Mouse (Mus musculus): ENCODE results near the gene Gm45837. TPM values are rescaled to one million over a fixed set of nuclear protein-coding genes. Genes with fewer than 3 reads are reported as not detected.

Gm45837 gene
- polyA plus RNA-seq, 1 experiment from 2014 or later = 4.2 TPM

- H3K4me1 ChIP-seq (ENCODE audit: control insufficient read depth, insufficient read depth, low read length) = no peaks in the 10 kb centered on the region
- H3K9me3 ChIP-seq (replicated peaks; ENCODE audit: control insufficient read depth, low read length) = no peaks in the 10 kb centered on the region
- H3K27ac ChIP-seq (replicated peaks; ENCODE audit: low read depth, low read length) = no peak overlapping the region
- H3K9ac ChIP-seq (replicated peaks; ENCODE audit: low read length) = no peak overlapping the region
- no peaks in the 10 kb centered on the region for H3K27me3 ChIP-seq (ENCODE audit: control insufficient read depth, insufficient read depth, low read length)
- DNase-seq (ENCODE audit: low spot score) (no peak), ATAC-seq (replicated peaks; ENCODE audit: insufficient number of reproducible peaks, low FRiP score, low TSS enrichment, low read depth) (no peak)
- no peak overlapping the region for H3K4me2 ChIP-seq (ENCODE audit: low read depth, low read length)
- 60% methylated on average over 10 of the region's 10 CpGs for WGBS
- H3K4me3 ChIP-seq (ENCODE audit: low read depth, low read length) = no peak overlapping the region
- no peaks in the 10 kb centered on the region for H3K36me3 ChIP-seq (replicated peaks; ENCODE audit: control insufficient read depth, insufficient read depth, low read depth, low read length)
Observed at GRCm38 (mm10) chr7:101472598-101473558, 62.2 kb downstream of the Gm45837 start.

GRCm38 (mm10) chr7:101474399-101474811 lies 63.7 kb downstream of the Gm45837 start:
- Histone ChIP-seq H3K9me3 (replicated peaks; ENCODE audit: control insufficient read depth, low read length) (no peaks in the 10 kb centered on the region), H3K27ac (replicated peaks; ENCODE audit: low read depth, low read length) (no peak overlapping the region), H3K4me1 (ENCODE audit: control insufficient read depth, insufficient read depth, low read length) (no peaks in the 10 kb centered on the region), H3K27me3 (ENCODE audit: control insufficient read depth, insufficient read depth, low read length) (no peaks in the 10 kb centered on the region), H3K36me3 (replicated peaks; ENCODE audit: control insufficient read depth, insufficient read depth, low read depth, low read length) (no peaks in the 10 kb centered on the region), H3K9ac (replicated peaks; ENCODE audit: low read length) (no peak overlapping the region), H3K4me2 (ENCODE audit: low read depth, low read length) (no peak overlapping the region), H3K4me3 (ENCODE audit: low read depth, low read length) (no peak overlapping the region)
- 80% methylated on average over 5 of the region's 5 CpGs for WGBS
- no peak for DNase-seq (ENCODE audit: low spot score)
- ATAC-seq (replicated peaks; ENCODE audit: insufficient number of reproducible peaks, low FRiP score, low TSS enrichment, low read depth) = no peak

GRCm38 (mm10) chr7:101476028-101476427 lies 65.3 kb downstream of the Gm45837 start:
- no peak overlapping the region for H3K9ac ChIP-seq (replicated peaks; ENCODE audit: low read length)
- no peak overlapping the region for H3K4me2 ChIP-seq (ENCODE audit: low read depth, low read length)
- H3K9me3 ChIP-seq (replicated peaks; ENCODE audit: control insufficient read depth, low read length) = no peaks in the 10 kb centered on the region
- DNase-seq (ENCODE audit: low spot score) (no peak), ATAC-seq (replicated peaks; ENCODE audit: insufficient number of reproducible peaks, low FRiP score, low TSS enrichment, low read depth) (no peak)
- WGBS = 65% methylated on average over 3 of the region's 3 CpGs
- no peaks in the 10 kb centered on the region for H3K36me3 ChIP-seq (replicated peaks; ENCODE audit: control insufficient read depth, insufficient read depth, low read depth, low read length)
- no peak overlapping the region for H3K27ac ChIP-seq (replicated peaks; ENCODE audit: low read depth, low read length)
- no peak overlapping the region for H3K4me3 ChIP-seq (ENCODE audit: low read depth, low read length)
- H3K27me3 ChIP-seq (ENCODE audit: control insufficient read depth, insufficient read depth, low read length) = no peaks in the 10 kb centered on the region
- no peaks in the 10 kb centered on the region for H3K4me1 ChIP-seq (ENCODE audit: control insufficient read depth, insufficient read depth, low read length)

GRCm38 (mm10) chr7:101476493-101476892 lies 65.8 kb downstream of the Gm45837 start:
- Histone ChIP-seq H3K36me3 (replicated peaks; ENCODE audit: control insufficient read depth, insufficient read depth, low read depth, low read length) (no peaks in the 10 kb centered on the region), H3K27me3 (ENCODE audit: control insufficient read depth, insufficient read depth, low read length) (no peaks in the 10 kb centered on the region), H3K4me3 (ENCODE audit: low read depth, low read length) (no peak overlapping the region), H3K9me3 (replicated peaks; ENCODE audit: control insufficient read depth, low read length) (no peaks in the 10 kb centered on the region), H3K4me2 (ENCODE audit: low read depth, low read length) (no peak overlapping the region), H3K4me1 (ENCODE audit: control insufficient read depth, insufficient read depth, low read length) (no peaks in the 10 kb centered on the region), H3K27ac (replicated peaks; ENCODE audit: low read depth, low read length) (no peak overlapping the region), H3K9ac (replicated peaks; ENCODE audit: low read length) (no peak overlapping the region)
- 71% methylated on average over 4 of the region's 4 CpGs for WGBS
- DNase-seq (ENCODE audit: low spot score) (no peak), ATAC-seq (replicated peaks; ENCODE audit: insufficient number of reproducible peaks, low FRiP score, low TSS enrichment, low read depth) (no peak)

- Histone ChIP-seq H3K4me2 (ENCODE audit: low read depth, low read length) (no peak overlapping the region), H3K36me3 (replicated peaks; ENCODE audit: control insufficient read depth, insufficient read depth, low read depth, low read length) (no peaks in the 10 kb centered on the region), H3K9ac (replicated peaks; ENCODE audit: low read length) (no peak overlapping the region), H3K9me3 (replicated peaks; ENCODE audit: control insufficient read depth, low read length) (no peaks in the 10 kb centered on the region), H3K27me3 (ENCODE audit: control insufficient read depth, insufficient read depth, low read length) (no peaks in the 10 kb centered on the region), H3K4me3 (ENCODE audit: low read depth, low read length) (no peak overlapping the region), H3K27ac (replicated peaks; ENCODE audit: low read depth, low read length) (no peak overlapping the region), H3K4me1 (ENCODE audit: control insufficient read depth, insufficient read depth, low read length) (no peaks in the 10 kb centered on the region)
- ATAC-seq (replicated peaks; ENCODE audit: insufficient number of reproducible peaks, low FRiP score, low TSS enrichment, low read depth) = no peak
- WGBS = 48% methylated on average over 5 of the region's 5 CpGs
- peak; percentile 27 for DNase-seq (ENCODE audit: low spot score)
Observed at GRCm38 (mm10) chr7:101477200-101477599, 66.5 kb downstream of the Gm45837 start.

DNA sequence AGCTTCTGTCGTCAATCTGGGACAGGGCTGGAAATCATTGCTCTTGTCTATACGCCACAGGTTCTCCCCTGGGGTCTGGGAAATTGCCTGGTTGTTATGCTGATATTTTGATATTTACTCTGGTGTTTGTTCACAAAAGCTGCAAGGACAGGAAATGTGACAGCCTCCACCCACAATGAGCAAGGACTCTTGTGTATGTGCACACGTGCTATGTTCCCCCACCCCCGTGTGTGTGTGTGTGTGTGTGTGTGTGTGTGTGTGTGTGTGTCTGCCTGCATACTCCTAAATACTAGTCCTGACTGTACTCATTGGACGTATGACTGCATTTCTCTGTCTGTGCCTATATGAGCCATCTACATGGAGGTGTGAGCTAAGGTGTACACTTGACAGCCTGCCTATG lies 67.4 kb downstream of the Gm45837 start:
- WGBS = 77% methylated on average over 5 of the region's 5 CpGs
- no peak for DNase-seq (ENCODE audit: low spot score)
- no peak overlapping the region for H3K27ac ChIP-seq (replicated peaks; ENCODE audit: low read depth, low read length)
- H3K4me3 ChIP-seq (ENCODE audit: low read depth, low read length) = no peak overlapping the region
- no peaks in the 10 kb centered on the region for H3K9me3 ChIP-seq (replicated peaks; ENCODE audit: control insufficient read depth, low read length)
- no peak overlapping the region for H3K9ac ChIP-seq (replicated peaks; ENCODE audit: low read length)
- no peak overlapping the region for H3K4me2 ChIP-seq (ENCODE audit: low read depth, low read length)
- H3K27me3 ChIP-seq (ENCODE audit: control insufficient read depth, insufficient read depth, low read length) = no peaks in the 10 kb centered on the region
- H3K36me3 ChIP-seq (replicated peaks; ENCODE audit: control insufficient read depth, insufficient read depth, low read depth, low read length) = no peaks in the 10 kb centered on the region
- H3K4me1 ChIP-seq (ENCODE audit: control insufficient read depth, insufficient read depth, low read length) = no peaks in the 10 kb centered on the region
- ATAC-seq (replicated peaks; ENCODE audit: insufficient number of reproducible peaks, low FRiP score, low TSS enrichment, low read depth) = no peak

- H3K9ac ChIP-seq (replicated peaks; ENCODE audit: low read length) = no peak overlapping the region
- ATAC-seq (replicated peaks; ENCODE audit: insufficient number of reproducible peaks, low FRiP score, low TSS enrichment, low read depth) = no peak
- no peak for DNase-seq (ENCODE audit: low spot score)
- H3K9me3 ChIP-seq (replicated peaks; ENCODE audit: control insufficient read depth, low read length) = no peaks in the 10 kb centered on the region
- H3K27me3 ChIP-seq (ENCODE audit: control insufficient read depth, insufficient read depth, low read length) = no peaks in the 10 kb centered on the region
- 79% methylated on average over 4 of the region's 4 CpGs for WGBS
- H3K4me3 ChIP-seq (ENCODE audit: low read depth, low read length) = no peak overlapping the region
- H3K4me2 ChIP-seq (ENCODE audit: low read depth, low read length) = no peak overlapping the region
- no peaks in the 10 kb centered on the region for H3K4me1 ChIP-seq (ENCODE audit: control insufficient read depth, insufficient read depth, low read length)
- H3K27ac ChIP-seq (replicated peaks; ENCODE audit: low read depth, low read length) = no peak overlapping the region
- no peaks in the 10 kb centered on the region for H3K36me3 ChIP-seq (replicated peaks; ENCODE audit: control insufficient read depth, insufficient read depth, low read depth, low read length)
Observed at GRCm38 (mm10) chr7:101479841-101480240, 69.2 kb downstream of the Gm45837 start.

DNA sequence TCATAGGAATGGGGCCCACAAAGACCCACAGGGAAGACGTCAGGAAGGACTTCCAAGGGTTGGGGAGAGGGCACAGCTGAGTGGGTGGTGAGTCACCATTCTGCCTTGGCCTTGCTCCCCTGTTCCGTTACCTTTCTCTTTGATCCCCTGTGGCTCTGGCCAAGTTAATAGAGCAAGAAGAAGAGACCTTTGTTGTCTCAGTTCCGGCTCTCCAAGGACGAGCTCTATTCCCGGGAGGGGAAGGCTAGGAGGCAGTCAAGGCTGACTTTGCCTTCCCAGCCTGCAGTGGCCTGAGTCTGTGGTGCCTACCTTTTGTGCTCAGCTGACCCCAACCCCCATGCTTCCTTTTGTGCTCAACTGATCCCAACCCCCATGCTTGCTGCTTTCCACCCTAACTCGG lies 70.0 kb downstream of the Gm45837 start:
- H3K4me2 ChIP-seq (ENCODE audit: low read depth, low read length) = no peak overlapping the region
- no peak overlapping the region for H3K9ac ChIP-seq (replicated peaks; ENCODE audit: low read length)
- H3K27ac ChIP-seq (replicated peaks; ENCODE audit: low read depth, low read length) = no peak overlapping the region
- WGBS = 62% methylated on average over 6 of the region's 6 CpGs
- H3K36me3 ChIP-seq (replicated peaks; ENCODE audit: control insufficient read depth, insufficient read depth, low read depth, low read length) = no peaks in the 10 kb centered on the region
- no peaks in the 10 kb centered on the region for H3K27me3 ChIP-seq (ENCODE audit: control insufficient read depth, insufficient read depth, low read length)
- no peaks in the 10 kb centered on the region for H3K9me3 ChIP-seq (replicated peaks; ENCODE audit: control insufficient read depth, low read length)
- no peak for DNase-seq (ENCODE audit: low spot score)
- no peak for ATAC-seq (replicated peaks; ENCODE audit: insufficient number of reproducible peaks, low FRiP score, low TSS enrichment, low read depth)
- no peaks in the 10 kb centered on the region for H3K4me1 ChIP-seq (ENCODE audit: control insufficient read depth, insufficient read depth, low read length)
- H3K4me3 ChIP-seq (ENCODE audit: low read depth, low read length) = no peak overlapping the region

Measured in embryonic facial prominence, embryonic 11.5 days (tissue).